Mouse (Mus musculus) layer of hippocampus, adult 11-12 months (tissue): ENCODE results near the gene Dapl1.

Experiments
- DNase-seq: peaks from one replicate; pipeline ENCODE4 v3.0.0; 2022; ENCODE audit warnings: low spot score

Dapl1 gene

GRCm38 (mm10) chr2:59484438-59484837 lies at the start of gene Dapl1:
Gene Dapl1, plus strand, starts transcription at chr2:59484653.
- DNase-seq: no peak

GRCm38 (mm10) chr2:59434820-59435219 lies 49.6 kb upstream of the Dapl1 start:
- no peak for DNase-seq

- DNase-seq: peak; percentile 77
Observed at GRCm38 (mm10) chr2:59437684-59438393, 46.6 kb upstream of the Dapl1 start.

- DNase-seq: peak; percentile 79
Observed at GRCm38 (mm10) chr2:59438479-59438935, 45.9 kb upstream of the Dapl1 start.

- DNase-seq: no peak
Observed at GRCm38 (mm10) chr2:59439824-59440223, 44.6 kb upstream of the Dapl1 start.

GRCm38 (mm10) chr2:59440481-59440880 lies 44.0 kb upstream of the Dapl1 start:
- peak; percentile 49 for DNase-seq

- no peak for DNase-seq
Observed at GRCm38 (mm10) chr2:59441681-59442080, 42.8 kb upstream of the Dapl1 start.

GRCm38 (mm10) chr2:59446671-59447070 lies 37.8 kb upstream of the Dapl1 start:
- DNase-seq: no peak

GRCm38 (mm10) chr2:59447712-59448111 lies 36.7 kb upstream of the Dapl1 start:
- DNase-seq: no peak

- no peak for DNase-seq
Observed at GRCm38 (mm10) chr2:59448516-59448915, 35.9 kb upstream of the Dapl1 start.

- DNase-seq: no peak
Observed at GRCm38 (mm10) chr2:59448921-59449320, 35.5 kb upstream of the Dapl1 start.

- DNase-seq: no peak
Observed at GRCm38 (mm10) chr2:59451675-59452074, 32.8 kb upstream of the Dapl1 start.

GRCm38 (mm10) chr2:59452102-59452501 lies 32.4 kb upstream of the Dapl1 start:
- DNase-seq: no peak

- DNase-seq: no peak
Observed at GRCm38 (mm10) chr2:59462086-59462485, 22.4 kb upstream of the Dapl1 start.

- no peak for DNase-seq
Observed at GRCm38 (mm10) chr2:59463428-59464182, 20.8 kb upstream of the Dapl1 start.

GRCm38 (mm10) chr2:59465671-59466070 lies 18.8 kb upstream of the Dapl1 start:
- DNase-seq: no peak

- DNase-seq: no peak
Observed at GRCm38 (mm10) chr2:59466358-59466757, 18.1 kb upstream of the Dapl1 start.

- DNase-seq: no peak
Observed at GRCm38 (mm10) chr2:59467085-59467484, 17.4 kb upstream of the Dapl1 start.

GRCm38 (mm10) chr2:59467976-59468375 lies 16.5 kb upstream of the Dapl1 start:
- no peak for DNase-seq

- DNase-seq: no peak
Observed at GRCm38 (mm10) chr2:59469590-59470245, 14.7 kb upstream of the Dapl1 start.

GRCm38 (mm10) chr2:59470326-59471031 lies 14.0 kb upstream of the Dapl1 start:
- no peak for DNase-seq
